Mouse (Mus musculus) layer of hippocampus, adult 8-10 months (tissue): ENCODE measurements around the gene Gng13. TPM values are rescaled to one million over a fixed set of nuclear protein-coding genes. Genes with fewer than 3 reads are reported as not detected.

ENCODE experiments used
- DNase-seq, 2 experiments: peaks; one replicate each; pipeline ENCODE4 v3.0.0; 2022; ENCODE audit warnings: low spot score in 2 of 2
- total RNA-seq, 4 experiments: library from RNA; stranded (reverse); gene quantifications; 2 replicates each; pipeline ENCODE4 v1.2.4; 2022

Gng13 gene
- total RNA-seq, result 100 to 1,000 TPM; 115 to 135 (median 117) TPM

DNA sequence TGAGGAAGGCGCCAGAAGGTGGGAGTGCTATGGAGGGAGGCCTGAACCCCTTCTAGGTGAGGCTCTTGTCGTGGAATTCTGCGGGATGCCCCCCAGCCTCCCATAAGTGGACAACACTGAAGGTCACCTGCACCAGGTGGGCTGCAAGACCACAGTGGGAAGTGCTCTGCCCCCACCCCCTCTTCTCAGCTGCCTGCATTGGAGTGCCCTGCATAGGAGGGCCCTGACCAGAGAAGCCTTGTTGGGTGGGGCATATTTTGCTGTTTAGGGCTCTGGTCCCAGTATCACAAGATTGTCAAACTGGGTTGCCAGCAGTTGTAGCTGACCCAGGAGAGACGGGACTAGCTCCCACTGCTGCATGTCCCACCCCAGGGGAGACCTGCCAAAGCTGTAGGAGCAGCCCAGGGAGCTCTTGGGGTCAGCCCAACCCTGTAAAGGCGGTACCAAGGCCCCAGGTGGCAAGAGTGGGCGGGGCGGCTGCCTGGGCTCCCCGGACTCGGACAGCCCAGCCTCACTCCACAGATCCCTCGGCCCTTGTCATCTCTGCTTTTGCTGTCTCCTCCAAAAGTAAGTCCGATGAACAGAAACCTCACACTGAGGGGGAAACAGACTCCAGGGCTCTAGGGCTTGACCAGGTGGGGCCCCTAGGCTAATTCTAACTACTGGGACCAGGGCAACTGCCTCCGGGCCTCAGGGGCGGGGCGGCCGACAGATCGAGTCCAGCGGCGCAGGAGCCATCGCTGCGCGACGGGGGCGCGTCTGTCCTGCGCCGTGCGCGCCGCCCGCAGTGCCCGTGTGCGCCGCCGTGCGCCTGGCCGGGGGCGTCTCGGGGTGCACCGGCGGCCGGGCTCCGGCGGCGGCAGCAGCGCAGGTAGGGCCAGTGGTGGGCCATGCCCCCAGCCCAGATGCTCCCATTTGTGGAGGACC lies at the start of gene Gng13:
Gene Gng13 (plus strand): TSS at position 461 of the 927 bp plus-strand sequence.
- no peak for DNase-seq

DNA sequence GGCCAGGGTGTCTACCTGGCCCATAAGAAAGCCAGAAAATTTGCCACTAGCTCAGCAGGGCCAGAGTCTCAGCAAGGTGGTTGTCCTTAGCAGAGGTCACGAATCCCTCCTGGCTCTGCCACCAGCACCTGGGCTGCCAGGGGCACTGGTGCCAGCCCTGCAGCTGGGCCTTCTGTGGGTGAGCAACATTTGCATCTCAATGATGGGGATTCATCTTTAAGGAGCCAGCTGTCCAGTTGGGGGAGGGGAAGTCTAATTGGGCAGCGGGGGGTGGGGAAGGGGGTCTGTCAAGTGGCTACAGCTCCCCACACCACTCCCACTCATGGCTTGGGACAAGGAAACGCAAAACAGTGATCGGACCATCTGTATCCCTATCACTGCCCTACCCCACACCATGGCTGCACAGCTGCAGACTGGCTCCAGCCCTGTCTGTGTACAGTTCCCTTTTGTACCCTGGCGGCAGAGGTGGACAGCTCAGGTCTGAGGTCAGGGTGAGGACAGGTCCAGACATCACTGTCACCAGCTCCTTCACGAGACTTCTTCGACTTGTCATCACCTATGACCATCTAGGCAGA lies 48.4 kb upstream of the Gng13 start:
- no peak for DNase-seq

DNA sequence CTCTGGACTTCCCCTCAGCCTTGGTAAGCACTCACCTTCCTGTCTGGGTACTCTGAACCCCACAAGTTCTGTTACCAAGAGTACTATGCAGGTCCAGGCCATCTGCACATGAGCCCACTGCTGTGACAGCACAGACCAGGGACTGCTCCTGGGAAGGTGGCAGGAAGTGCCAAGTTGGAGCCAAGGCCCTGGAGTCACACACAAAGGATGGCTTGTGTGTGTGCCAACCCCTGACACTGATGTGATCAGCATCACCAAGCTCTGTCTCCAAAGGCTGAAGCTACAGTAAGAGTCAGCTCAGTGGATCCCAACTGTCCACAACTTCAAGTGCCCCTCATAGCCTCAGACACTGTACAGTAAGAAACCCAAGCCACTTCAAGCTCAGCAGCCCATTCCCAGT lies 44.0 kb upstream of the Gng13 start:
- DNase-seq, result no peak

DNA sequence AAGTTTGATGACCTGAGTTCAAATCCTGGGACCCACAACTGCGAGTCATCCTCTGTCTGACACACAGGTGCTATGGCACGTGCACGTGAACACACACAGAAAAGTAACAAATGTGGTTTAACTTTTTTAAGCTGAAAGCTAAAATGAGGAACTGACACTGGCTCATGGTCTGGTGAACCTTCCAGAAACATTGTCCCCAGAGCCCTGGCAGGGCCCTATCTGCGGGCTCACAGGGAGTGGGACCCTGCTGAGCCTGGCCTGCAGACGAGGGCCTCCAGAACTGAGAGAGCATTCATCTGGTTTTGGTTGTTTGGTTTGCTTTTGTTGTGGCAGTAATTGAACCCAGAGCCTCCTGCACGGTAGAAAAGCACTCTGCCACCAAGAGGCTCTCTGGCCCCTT lies 39.0 kb upstream of the Gng13 start:
- DNase-seq, result no peak

DNA sequence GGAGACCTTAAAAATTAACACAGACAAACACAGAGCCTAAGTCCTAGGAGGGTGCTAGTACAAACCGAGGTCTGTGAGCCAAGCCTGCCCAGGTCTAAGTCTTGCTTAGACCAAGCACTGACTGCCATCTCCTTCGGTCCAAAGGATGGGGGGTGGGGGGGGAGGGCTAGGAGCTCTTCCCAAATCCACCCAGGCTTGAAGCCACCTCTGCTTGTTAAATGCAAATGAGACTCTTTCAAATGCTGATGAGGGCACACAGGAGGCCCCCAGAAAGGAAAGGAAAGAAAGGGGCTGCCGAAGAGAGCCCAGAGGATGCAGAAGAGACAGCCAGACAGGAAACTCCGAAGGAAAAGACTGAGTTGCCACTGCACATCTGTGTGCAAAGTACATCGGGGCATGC lies 37.2 kb upstream of the Gng13 start:
- DNase-seq, result no peak

DNA sequence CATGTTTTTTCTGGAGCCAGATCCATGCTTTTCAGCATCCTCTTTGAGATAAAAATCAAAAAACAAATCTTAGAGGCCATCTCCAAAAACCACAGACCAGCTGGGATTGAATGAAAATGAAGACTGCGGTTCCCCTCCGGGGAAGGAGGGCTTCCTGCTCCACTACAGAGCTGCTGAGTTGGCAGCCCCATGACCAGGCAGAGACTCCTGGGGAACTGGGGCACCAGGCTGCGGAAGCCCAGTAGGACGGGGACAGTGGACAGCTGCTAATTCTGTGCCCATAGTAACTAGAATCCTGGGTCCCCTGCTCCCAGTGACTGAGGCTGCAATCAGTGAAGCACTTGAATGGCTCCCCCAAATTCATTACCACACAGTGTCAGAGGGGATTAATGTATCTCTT lies 35.3 kb upstream of the Gng13 start:
- DNase-seq, result no peak

DNA sequence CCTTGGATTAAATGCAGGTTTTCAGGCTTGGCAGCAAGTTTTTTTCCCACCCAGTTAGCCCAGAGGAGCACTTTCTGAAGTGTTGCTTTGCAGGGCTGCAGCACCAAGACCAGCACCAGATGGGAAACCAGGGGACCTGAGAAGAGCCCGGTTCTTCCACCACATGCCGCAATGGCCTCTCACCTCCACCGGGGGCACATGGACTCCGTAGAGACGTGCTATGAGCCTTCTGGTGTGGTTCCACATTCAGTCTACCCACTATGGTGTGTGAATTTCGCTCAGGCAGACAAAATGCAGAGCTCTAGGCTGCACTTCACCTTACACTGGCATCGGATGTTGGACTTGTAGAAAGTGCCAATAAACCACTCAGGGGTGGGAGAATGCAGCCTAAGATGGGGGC lies 30.6 kb upstream of the Gng13 start:
- no peak for DNase-seq

DNA sequence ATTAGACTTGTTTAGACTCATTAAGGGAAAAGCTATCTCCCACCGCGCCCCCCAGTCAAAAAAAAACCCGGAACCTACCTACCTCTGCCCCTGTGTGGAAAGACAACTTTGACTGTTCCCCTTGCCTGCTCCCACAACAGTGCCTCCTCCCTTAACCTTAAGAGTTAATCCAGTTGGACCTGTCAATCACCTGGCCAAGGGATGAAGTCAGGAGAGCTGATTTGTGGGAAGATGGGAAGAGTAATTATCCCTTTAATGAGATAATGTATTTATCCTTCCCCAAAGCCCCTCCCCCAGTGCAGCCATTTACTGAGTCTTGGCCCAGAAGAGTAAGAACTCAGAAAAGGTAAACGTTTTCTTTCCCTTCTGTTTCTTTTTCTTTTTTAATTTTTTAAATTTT lies 28.0 kb upstream of the Gng13 start:
- DNase-seq, result no peak

DNA sequence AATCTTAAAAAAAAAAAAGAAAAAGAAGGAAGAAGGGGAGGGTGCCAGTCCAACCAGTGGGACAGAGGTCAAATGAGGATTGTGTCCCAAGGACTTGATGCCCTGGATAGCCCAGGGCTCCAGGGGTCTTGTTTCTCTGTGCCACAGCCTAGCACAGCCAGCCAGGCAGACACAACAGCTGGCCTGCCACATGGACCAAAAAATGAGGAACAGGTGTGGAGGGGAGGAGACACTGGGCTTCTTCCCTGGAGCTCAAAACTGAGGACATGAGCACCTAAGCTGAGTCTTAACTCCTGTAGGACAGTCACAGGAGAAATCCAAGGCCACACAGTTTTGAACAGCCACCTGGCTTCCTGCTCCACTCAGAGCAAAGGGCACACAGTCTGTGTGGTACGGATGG lies 20.7 kb upstream of the Gng13 start:
- no peak for DNase-seq

DNA sequence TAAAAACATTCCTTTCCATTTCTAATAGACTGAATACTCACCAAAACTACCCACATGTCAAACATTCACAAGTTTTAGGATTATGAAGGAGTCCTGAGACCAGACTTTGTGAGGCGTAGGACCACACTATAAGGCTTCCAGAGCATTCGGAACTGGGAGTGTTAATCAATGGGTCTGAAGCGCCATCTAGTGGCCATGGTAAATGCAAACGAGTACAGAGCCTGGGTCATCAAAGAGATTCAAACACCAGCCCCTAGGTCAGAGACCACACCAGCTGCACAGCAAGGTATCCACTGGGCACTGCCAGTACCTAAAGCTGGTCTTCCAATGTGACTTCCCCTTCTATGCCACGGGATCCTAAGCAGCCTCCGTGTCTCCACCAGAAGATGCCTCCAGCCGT lies 18.5 kb upstream of the Gng13 start:
- peak; percentile 70 to 88 for DNase-seq

DNA sequence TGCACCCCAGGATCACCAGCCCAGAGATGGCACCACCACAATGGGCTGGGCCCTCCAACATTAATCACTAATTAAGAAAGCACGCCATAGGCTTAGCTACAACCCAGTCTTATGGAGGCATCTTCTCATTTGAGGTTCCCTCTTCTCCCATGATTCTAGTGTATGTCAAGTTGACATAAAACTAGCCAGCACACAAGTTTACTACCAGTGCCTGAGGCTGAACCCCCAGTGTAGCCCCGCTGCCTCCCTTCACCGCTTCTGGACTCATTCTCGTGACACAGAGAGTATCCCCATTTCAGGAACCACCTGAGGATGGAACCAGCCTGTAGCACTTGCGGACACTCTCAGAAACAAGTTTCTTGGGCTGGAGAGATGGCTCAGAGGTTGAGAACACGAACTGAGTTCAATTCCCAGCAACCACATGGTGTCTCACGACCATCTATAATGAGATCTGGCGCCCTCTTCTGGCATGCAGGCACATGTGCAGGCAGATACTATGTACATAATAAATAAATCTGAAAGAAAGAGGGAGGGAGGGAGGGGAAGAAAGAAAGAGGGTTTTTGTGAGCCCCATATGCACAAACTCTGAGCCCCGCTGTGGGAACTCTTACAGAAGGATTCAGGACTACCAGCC lies 16.0 kb upstream of the Gng13 start:
- DNase-seq, result no peak

DNA sequence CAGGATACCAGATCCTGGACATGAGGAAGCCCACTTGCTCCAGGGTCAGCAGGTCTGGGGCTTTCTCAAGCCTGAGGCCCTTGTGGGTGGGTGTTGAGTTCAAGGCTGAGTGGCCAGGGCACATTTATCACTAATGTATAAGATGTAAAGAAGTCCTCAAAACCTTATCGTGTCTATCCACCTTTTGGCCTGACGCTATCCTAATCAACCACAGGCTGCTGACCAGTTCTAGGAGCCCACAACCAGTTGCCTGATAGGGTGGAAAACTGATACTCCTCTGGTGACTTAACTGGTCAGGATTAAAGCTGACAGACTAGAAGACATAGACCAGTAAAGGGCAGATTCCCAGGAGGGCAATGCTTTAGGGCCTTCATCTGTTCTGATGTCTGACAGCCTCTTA lies 7.0 kb upstream of the Gng13 start:
- DNase-seq, result no peak

DNA sequence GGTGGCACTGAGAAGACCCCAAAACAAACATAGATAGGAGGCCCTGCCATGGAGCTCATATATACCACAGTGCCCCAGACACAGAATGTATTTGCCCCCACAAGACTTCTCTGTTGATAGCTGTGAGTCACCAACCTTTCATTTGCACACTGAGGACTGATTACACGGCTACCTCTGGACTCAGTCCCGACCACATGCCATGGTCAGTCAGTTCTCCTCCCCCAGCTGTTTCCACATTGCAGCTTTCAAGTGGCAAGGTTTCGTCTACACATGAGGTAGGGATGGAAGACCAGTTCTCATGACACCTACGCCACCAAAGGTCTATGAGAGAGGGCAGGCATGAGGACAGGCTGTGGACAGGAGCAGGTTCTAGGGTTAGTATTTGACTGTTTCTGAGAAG lies 5.8 kb upstream of the Gng13 start:
- DNase-seq, result no peak

DNA sequence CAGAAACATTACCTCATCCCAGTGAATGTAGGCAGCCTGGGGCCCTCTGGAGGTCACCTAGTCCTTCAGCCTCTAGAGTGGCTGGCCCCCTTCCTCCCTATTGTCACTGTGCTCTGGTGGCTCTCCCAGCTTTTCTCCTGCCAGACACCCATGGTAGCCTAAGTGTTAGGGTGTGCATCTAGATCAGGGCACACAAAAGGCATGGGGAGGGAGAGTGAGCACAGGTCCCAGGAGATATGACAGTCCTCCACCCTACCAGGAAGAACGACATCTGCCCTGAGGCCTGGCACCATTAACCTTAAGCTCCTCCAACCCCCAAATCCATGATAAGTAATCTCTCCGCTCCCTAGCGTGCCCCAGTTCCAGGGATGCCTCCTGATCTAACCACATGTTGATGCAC lies 1.3 kb upstream of the Gng13 start:
- no peak for DNase-seq

DNA sequence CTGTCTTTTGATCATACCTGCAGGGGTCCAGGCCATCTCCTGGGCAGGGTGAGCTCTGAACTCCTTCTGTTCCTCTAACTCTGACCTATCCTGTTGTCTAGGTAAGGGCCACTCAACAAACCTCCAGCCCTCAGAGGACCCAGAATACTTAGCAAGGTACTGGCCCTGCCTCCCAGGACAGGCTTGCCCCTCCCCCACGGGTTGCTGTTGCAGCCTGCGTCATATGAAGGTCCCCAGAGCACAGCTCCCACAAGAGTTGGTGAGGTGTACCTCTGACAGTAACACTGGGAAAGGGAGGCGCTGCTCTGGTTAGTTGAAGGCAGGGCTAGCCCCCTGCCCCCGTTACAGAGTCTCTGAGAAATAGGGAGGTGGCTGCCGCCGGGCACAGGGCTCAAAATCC lies 841 bp upstream of the Gng13 start:
- DNase-seq, result no peak

DNA sequence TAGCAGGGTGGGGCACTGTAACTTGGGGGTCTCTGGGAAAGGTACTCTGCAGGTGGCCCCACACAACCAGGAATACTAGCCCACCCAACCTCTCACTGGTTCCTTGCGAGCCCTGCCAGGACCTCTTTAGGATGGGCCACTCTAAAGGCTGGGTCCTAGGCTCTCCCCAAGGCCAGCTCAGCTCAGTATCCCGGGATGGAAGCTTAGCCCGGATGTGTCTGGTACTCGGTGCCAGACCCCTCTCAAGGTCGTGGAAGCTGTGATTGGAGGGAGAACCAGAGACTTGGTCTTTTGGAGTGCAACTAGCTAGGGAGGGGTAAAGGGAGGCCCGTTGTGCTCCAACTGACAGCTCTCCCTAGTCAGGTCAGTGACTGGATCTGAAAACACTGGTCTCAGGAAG lies 720 bp downstream of the Gng13 start:
- DNase-seq, result no peak

DNA sequence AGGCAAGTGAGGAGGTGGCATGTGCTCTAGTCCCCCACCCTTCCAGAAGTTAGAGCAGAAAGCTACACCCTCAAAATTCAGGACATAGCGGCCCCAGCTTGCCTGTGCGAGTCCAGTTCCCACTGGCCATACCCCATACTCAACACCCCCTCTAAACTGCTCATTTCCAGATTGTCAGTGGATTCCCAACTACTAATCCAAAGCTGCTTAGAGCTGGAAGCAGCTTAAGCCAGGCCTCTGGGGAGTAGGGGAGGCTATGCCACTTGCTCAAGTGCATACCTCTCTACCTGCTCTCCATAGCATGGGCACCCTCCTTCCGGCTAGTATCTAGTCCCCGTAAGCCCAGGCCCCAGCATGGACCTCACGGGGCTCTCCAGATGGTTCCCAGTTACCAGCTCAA lies 4.5 kb downstream of the Gng13 start:
- no peak for DNase-seq

DNA sequence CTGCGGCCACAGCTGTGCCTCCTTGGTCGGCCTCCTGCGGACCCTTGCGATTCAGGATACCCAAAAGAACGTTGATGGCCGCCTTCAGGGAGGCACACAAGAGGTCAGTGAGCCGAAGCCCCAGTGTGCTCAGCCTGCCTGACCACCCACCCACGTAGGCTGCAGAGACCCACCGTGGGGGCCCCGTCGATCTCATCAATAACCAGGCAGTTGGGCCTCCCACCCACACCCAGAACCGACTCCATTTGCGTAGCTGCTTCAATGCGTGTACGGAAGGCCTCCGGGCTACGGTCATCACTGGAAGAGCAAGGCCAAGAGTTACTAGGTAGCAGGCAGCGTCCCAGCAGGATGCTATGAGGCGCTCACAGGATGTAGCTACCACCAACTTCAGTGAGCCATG lies 6.5 kb downstream of the Gng13 start:
- DNase-seq, result no peak

DNA sequence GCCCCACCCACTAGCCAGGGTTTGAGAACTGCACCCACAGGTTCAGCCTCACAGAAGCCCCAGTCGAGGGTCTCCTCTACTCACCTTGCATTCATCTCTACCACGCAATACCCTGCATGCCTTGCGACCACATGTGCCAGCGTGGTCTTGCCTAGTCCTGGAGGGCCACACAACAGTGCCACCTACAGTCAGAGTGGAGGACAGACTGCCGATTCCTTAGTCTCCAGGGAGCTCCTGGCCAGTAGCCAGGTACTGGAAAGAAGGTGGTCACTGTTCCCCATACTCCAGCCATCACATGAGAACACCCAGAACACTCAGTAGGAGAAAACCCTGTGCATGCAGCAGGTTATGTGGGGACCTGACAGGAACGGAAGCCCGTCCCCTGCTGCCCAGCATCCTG lies 6.9 kb downstream of the Gng13 start:
- DNase-seq, result no peak

DNA sequence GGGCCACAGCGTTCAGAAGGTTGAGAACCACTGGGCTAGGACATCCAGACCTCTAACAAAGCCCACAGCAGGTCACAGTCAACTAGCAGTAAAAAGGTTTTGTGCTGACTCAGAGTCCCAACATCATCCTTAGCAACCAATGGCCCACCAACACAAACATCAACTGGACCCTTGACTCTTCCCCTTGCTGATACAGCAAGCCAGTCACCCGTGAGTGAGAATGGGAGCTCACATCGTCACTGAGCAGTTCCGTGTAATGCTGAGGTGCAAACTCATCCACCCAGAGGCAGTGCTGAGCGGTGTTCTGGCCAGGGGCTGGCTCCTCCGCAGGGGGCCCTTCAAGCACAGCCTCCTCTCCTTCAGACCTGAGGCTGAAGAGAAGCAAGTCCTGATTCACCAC lies 8.3 kb downstream of the Gng13 start:
- no peak for DNase-seq

DNA sequence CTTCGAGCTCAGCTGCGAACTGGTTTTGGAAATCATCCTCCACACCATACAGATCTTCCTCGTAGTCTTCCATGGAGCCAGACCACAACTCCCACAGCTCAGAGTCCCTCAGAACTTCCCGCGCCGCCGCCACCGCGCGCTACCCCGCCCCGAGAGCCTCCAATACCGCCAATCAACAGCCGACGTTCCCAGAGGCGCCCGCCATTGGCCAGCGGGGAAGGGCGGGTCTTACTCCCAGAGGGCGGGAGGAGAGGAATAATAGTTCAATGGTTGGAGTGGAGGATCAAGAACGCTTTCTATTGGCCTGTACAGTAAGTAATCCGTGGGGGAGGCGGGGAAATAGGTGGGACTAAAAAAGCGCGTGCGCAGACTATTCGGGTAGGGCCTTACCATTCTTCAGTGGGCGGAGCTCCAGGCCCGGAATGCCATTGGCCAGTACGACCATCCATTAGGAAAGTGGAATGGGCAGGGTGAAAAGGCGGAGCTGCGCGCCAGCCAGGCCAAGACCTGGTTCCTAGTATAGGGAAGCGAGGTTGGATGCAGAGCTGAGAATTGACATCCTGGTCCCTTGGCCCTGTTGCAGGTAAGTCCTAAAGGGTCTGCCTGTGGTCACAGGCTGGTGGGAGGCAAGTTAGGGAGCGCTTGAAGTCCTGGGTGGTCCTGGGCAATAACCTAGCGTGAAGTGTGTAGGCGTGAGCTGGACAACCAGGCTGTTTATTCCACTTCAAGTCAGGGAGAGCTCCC lies 10.5 kb downstream of the Gng13 start, which contains the start of the genes Chtf18 and Rpusd1:
Gene Chtf18 (minus strand): TSS at position 155 of the 744 bp plus-strand sequence.
Gene Rpusd1 (plus strand): TSS at position 406 of the 744 bp plus-strand sequence.
- peak; percentile 100 for DNase-seq

DNA sequence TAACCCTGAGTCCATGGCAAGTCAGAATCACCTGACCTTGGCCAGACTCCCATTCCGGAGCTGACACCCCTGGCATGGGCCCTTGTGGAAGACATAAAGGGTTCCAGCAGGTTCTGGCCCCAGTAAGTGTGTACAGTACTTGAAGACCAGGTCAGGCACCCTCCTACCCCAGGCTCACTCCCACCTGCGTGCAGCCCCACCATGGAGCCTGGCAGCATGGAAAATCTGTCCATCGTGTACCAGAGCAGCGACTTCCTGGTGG lies 11.0 kb downstream of the Gng13 start:
- peak in 1 of 2 experiments; percentile 38 for DNase-seq
